Mouse (Mus musculus) ovary, postnatal 36 days (tissue): ENCODE results near the gene Pex10.

Experiments
- DNase-seq: peaks from one replicate; pipeline ENCODE4 v3.0.0; 2022; ENCODE audit warnings: low spot score, mixed read lengths

Pex10 gene

GRCm38 (mm10) chr4:155066834-155067522 is at the start of gene Pex10:
Gene Pex10 (plus strand): TSS chr4:155067016.
- DNase-seq: peak; percentile 98

- DNase-seq: no peak
Measured at GRCm38 (mm10) chr4:155017253-155017878, 49.5 kb upstream of the Pex10 start.

GRCm38 (mm10) chr4:155018066-155018465 is 48.8 kb upstream of the Pex10 start:
- DNase-seq: no peak

GRCm38 (mm10) chr4:155018601-155019335 is 48.0 kb upstream of the Pex10 start:
- DNase-seq: peak; percentile 36

- no peak for DNase-seq
Measured at GRCm38 (mm10) chr4:155019336-155019847, 47.4 kb upstream of the Pex10 start.

GRCm38 (mm10) chr4:155020141-155020540 is 46.7 kb upstream of the Pex10 start:
- no peak for DNase-seq

- DNase-seq: no peak
Measured at GRCm38 (mm10) chr4:155020813-155021212, 46.0 kb upstream of the Pex10 start.

GRCm38 (mm10) chr4:155022228-155022855 is 44.5 kb upstream of the Pex10 start:
- no peak for DNase-seq

GRCm38 (mm10) chr4:155024170-155025010 is 42.4 kb upstream of the Pex10 start:
- no peak for DNase-seq

GRCm38 (mm10) chr4:155033115-155033514 is 33.7 kb upstream of the Pex10 start:
- no peak for DNase-seq

GRCm38 (mm10) chr4:155034202-155034601 is 32.6 kb upstream of the Pex10 start:
- no peak for DNase-seq

- no peak for DNase-seq
Measured at GRCm38 (mm10) chr4:155034787-155035186, 32.0 kb upstream of the Pex10 start.

- no peak for DNase-seq
Measured at GRCm38 (mm10) chr4:155040197-155040596, 26.6 kb upstream of the Pex10 start.

- no peak for DNase-seq
Measured at GRCm38 (mm10) chr4:155040696-155041095, 26.1 kb upstream of the Pex10 start.

GRCm38 (mm10) chr4:155042606-155043288 is 24.1 kb upstream of the Pex10 start:
- no peak for DNase-seq

- no peak for DNase-seq
Measured at GRCm38 (mm10) chr4:155043289-155043625, 23.6 kb upstream of the Pex10 start.

GRCm38 (mm10) chr4:155046636-155047035 is 20.2 kb upstream of the Pex10 start:
- DNase-seq: no peak

- no peak for DNase-seq
Measured at GRCm38 (mm10) chr4:155050116-155050515, 16.7 kb upstream of the Pex10 start.

GRCm38 (mm10) chr4:155056724-155057123 is 10.1 kb upstream of the Pex10 start, which contains the start of gene Plch2:
Gene Plch2 (minus strand): TSS chr4:155056784.
- no peak for DNase-seq

GRCm38 (mm10) chr4:155058325-155058724 is 8.5 kb upstream of the Pex10 start:
- DNase-seq: no peak

- no peak for DNase-seq
Measured at GRCm38 (mm10) chr4:155063895-155064294, 2.9 kb upstream of the Pex10 start.
